ENCODE assay signal across 8 mouse cellular contexts in the genomic region with DNA sequence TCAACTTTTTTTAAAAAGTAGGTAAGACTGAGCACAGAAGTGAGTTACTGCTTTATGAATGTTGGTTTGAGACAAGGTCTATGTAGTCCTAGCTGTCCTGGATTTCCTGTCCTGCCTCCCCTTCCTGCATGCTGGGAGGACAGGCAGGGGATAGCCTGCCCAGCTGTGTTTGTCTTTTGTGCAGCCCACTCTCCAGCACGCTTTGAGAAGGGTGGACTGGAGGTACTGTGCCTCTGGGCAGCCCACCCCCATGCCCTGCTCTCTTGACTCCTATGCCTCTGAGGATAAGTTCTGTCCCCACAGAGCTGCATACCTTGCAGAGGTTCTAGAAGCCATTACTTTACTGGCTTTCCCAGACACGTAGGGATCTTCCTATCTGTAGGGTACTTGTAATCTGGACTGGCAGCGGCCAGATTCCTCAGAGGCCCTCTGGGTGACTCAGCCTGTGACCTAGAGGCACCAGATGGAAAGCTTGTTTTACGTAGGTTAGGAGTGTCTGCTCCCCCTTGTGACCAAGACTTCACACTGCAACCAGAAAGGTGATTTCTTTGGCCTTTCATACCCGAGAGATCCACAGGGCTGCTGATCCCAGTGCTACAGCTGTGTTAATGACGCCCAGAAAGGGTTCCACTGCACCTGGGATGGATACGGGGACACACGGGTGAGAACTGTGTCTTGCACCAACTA. TPM values are rescaled to one million over a fixed set of nuclear protein-coding genes. Genes with fewer than 3 reads are reported as not detected.
DNase-seq lines count a peak whose midpoint lies in the region; ATAC-seq and TF ChIP-seq lines count a peak whose summit lies in the region.

No protein-coding gene starts in this region.

- H3K79me2 ChIP-seq in liver, adult 2 months (ENCODE audit: control insufficient read depth, insufficient read depth, low read length) = no peaks in the 10 kb centered on the region

- TF ChIP-seq CTCF in liver, adult 2 months (IDR thresholded peaks at IDR 0.05; ENCODE audit: low read depth, low read length) = peak; percentile 65
- peak; percentile 81 for TF ChIP-seq CTCF in midbrain, postnatal 0 days (IDR thresholded peaks at IDR 0.05)

- TF ChIP-seq POLR2A in liver, adult 2 months (IDR thresholded peaks at IDR 0.05; ENCODE audit: extremely low read depth, insufficient read depth, low read length) = no peak

- DNase-seq in 3T3-L1 (ENCODE audit: low read depth, low spot score) (peak; percentile 95), R1 (ENCODE audit: low read depth, low spot score) (peak; percentile 87)
- peak; percentile 73 to 81 for DNase-seq in cerebellum, postnatal 25 days
- DNase-seq in gastrocnemius, postnatal 25 days = peak; percentile 67
- DNase-seq in liver, adult 2 months (ENCODE audit: extremely low read depth, low read depth, low spot score) = peak; percentile 78
- peak; percentile 82 for DNase-seq in midbrain, postnatal 0 days (ENCODE audit: low spot score)
- peak; percentile 38 for DNase-seq in telencephalon, adult 2 months (ENCODE audit: low read depth, low spot score)

- H3K9ac ChIP-seq in liver, adult 2 months (ENCODE audit: low read depth, low read length) = peak overlapping the region; percentile 12; the same call in 1 of the 2 replicates
- no peak overlapping the region for H3K9ac ChIP-seq in midbrain, postnatal 0 days (replicated peaks; ENCODE audit: low read length, poor library complexity, severe bottlenecking)

- H3K4me3 ChIP-seq in liver, adult 2 months (ENCODE audit: insufficient read depth, low read depth, low read length) = no peak overlapping the region
- H3K4me3 ChIP-seq in midbrain, postnatal 0 days (ENCODE audit: low read depth, low read length) = no peak overlapping the region

- H3K36me3 ChIP-seq in liver, adult 2 months (ENCODE audit: control insufficient read depth, insufficient read depth, low read length) = peaks cover 3% of the 10 kb centered on the region; the same call in 1 of the 2 replicates
- peaks cover 35% of the 10 kb centered on the region for H3K36me3 ChIP-seq in midbrain, postnatal 0 days (ENCODE audit: insufficient read depth, low read length)

- peak overlapping the region; percentile 22 for H3K27ac ChIP-seq in liver, adult 2 months (replicated peaks; ENCODE audit: insufficient read depth, low read depth, low read length)
- no peak overlapping the region for H3K27ac ChIP-seq in midbrain, postnatal 0 days (ENCODE audit: low read depth, low read length)

- H3K27me3 ChIP-seq in liver, adult 2 months (ENCODE audit: control insufficient read depth, insufficient read depth, low read length) = no peaks in the 10 kb centered on the region
- no peaks in the 10 kb centered on the region for H3K27me3 ChIP-seq in midbrain, postnatal 0 days (ENCODE audit: insufficient read depth, low read length)

- H3K4me2 ChIP-seq in midbrain, postnatal 0 days (ENCODE audit: low read depth, low read length, poor library complexity, severe bottlenecking) = no peak overlapping the region

- ATAC-seq in inflammation-experienced regulatory T-cells, adult 6 months = peak; percentile 83
- peak; percentile 55; the same call in 1 of the 2 replicates for ATAC-seq in midbrain, postnatal 0 days (ENCODE audit: low FRiP score)

- 19% methylated on average over 8 of the region's 8 CpGs for WGBS in liver, adult 2 months
- WGBS in midbrain, postnatal 0 days = 31% methylated on average over 8 of the region's 8 CpGs

- H3K9me3 ChIP-seq in midbrain, postnatal 0 days (ENCODE audit: low read length) = no peaks in the 10 kb centered on the region

- peaks cover 3% of the 10 kb centered on the region; the same call in 1 of the 2 replicates for H3K4me1 ChIP-seq in liver, adult 2 months (ENCODE audit: control insufficient read depth, insufficient read depth, low read length)
- H3K4me1 ChIP-seq in midbrain, postnatal 0 days (ENCODE audit: insufficient read depth, low read length) = no peaks in the 10 kb centered on the region

RNA-seq across cellular contexts. Expression of a gene that starts 17.9 kb away (rescaled TPM):
- total RNA-seq in gastrocnemius, postnatal 25 days (2021) = 1 to 10 TPM; 1.7 to 2.4 TPM
- polyA plus RNA-seq in inflammation-experienced regulatory T-cells, adult 6 months (2017; shearing (Covaris generic)) = 1 to 10 TPM in 2 of 3 experiments, under 1 TPM in 1; 0.42 to 1.5 (median 1.2) TPM
- total RNA-seq in liver, adult 2 months (2014; rRNA removed) = 6.0 and 7.2 TPM in 2 replicates
- polyA plus RNA-seq in liver, adult 2 months (2012; rRNA removed) = 15.2 and 27.9 TPM in 2 replicates
- 45.1 and 50.6 TPM in 2 replicates for total RNA-seq in midbrain, postnatal 0 days (2014; rRNA removed)
- 38.9 and 39.0 TPM in 2 replicates for polyA plus RNA-seq in midbrain, postnatal 0 days (2015; fragmentation: Nextera tagmentation; extraction: Ambion mirVana)

RNA-seq across cellular contexts. Expression of a gene that starts 39.5 kb away (rescaled TPM):
- total RNA-seq in gastrocnemius, postnatal 25 days (2021) = 10 to 100 TPM; 29.1 to 36.9 TPM
- 10 to 100 TPM; 10.6 to 16.3 (median 11.5) TPM for polyA plus RNA-seq in inflammation-experienced regulatory T-cells, adult 6 months (2017; shearing (Covaris generic))
- 14.4 and 20.7 TPM in 2 replicates for total RNA-seq in liver, adult 2 months (2014; rRNA removed)
- polyA plus RNA-seq in liver, adult 2 months (2012; rRNA removed) = 10.7 and 16.2 TPM in 2 replicates
- total RNA-seq in midbrain, postnatal 0 days (2014; rRNA removed) = 31.5 and 35.0 TPM in 2 replicates
- polyA plus RNA-seq in midbrain, postnatal 0 days (2015; fragmentation: Nextera tagmentation; extraction: Ambion mirVana) = 12.7 and 13.6 TPM in 2 replicates

RNA-seq across cellular contexts. Expression of a gene that starts 52.6 kb away (rescaled TPM):
- 10 to 100 TPM; 13.1 to 13.2 TPM for total RNA-seq in gastrocnemius, postnatal 25 days (2021)
- 1 to 10 TPM in 2 of 3 experiments, under 1 TPM in 1; 0.96 to 2.4 (median 2.3) TPM for polyA plus RNA-seq in inflammation-experienced regulatory T-cells, adult 6 months (2017; shearing (Covaris generic))
- 1.9 and 2.8 TPM in 2 replicates for total RNA-seq in liver, adult 2 months (2014; rRNA removed)
- polyA plus RNA-seq in liver, adult 2 months (2012; rRNA removed) = 8.0 and 8.8 TPM in 2 replicates
- 58.2 and 60.5 TPM in 2 replicates for total RNA-seq in midbrain, postnatal 0 days (2014; rRNA removed)
- 84.2 and 84.5 TPM in 2 replicates for polyA plus RNA-seq in midbrain, postnatal 0 days (2015; fragmentation: Nextera tagmentation; extraction: Ambion mirVana)

Comparison
In these comparisons a context has a peak if more than half of its experiments do, and no peak if none do; other contexts are left out.
1. DNase-seq: peak in every context shown above with its lines; median percentile 95 in 3T3-L1; 87 in R1; 82 in midbrain, postnatal 0 days; 78 in liver, adult 2 months; 77 in cerebellum, postnatal 25 days; 67 in gastrocnemius, postnatal 25 days; 38 in telencephalon, adult 2 months.